ENCODE assay signal across 9 mouse cellular contexts in genomic region chr3:89308089-89308488, GRCm38 (mm10). TPM values are rescaled to one million over a fixed set of nuclear protein-coding genes. Genes with fewer than 3 reads are reported as not detected.
A peak's percentile ranks its signal among the peaks of the same experiment; 100 is the strongest.
DNase-seq lines count a peak whose midpoint lies in the region; ATAC-seq and TF ChIP-seq lines count a peak whose summit lies in the region.
"Had no signal": no experiment of that assay in that cellular context is flagged by ENCODE, and none has a peak within 500 bp of the region (broad histone marks: within the 10 kb centered on the region; RNA-seq: fewer than 3 reads in every experiment).

No protein-coding gene starts in this region.

- peak; percentile 93 for TF ChIP-seq CTCF in heart, postnatal 0 days (IDR thresholded peaks at IDR 0.05; ENCODE audit: low read depth)

- H3K27me3 ChIP-seq in embryonic facial prominence, embryonic 15.5 days = no peaks in the 10 kb centered on the region
- no peaks in the 10 kb centered on the region for H3K27me3 ChIP-seq in heart, postnatal 0 days (ENCODE audit: control insufficient read depth, insufficient read depth, low read length)
- H3K27me3 ChIP-seq: liver, embryonic 15.5 days had no signal

- H3K4me3 ChIP-seq in embryonic facial prominence, embryonic 15.5 days (replicated peaks) = no peak overlapping the region
- H3K4me3 ChIP-seq in heart, postnatal 0 days (ENCODE audit: low read depth, low read length) = no peak overlapping the region
- H3K4me3 ChIP-seq: liver, embryonic 15.5 days had no signal

- no peak overlapping the region for H3K9ac ChIP-seq in embryonic facial prominence, embryonic 15.5 days
- no peak overlapping the region for H3K9ac ChIP-seq in heart, postnatal 0 days (replicated peaks; ENCODE audit: low read depth, low read length)
- H3K9ac ChIP-seq: liver, embryonic 15.5 days had no signal

- DNase-seq in gastrocnemius, adult 18-20 months (ENCODE audit: low spot score) = peak; percentile 76
- DNase-seq in gastrocnemius, postnatal 4 days (ENCODE audit: low spot score in 2 of 2) = no peak
- peak; percentile 73 to 82 for DNase-seq in adrenal gland, postnatal 36 days
- DNase-seq in heart, postnatal 0 days (ENCODE audit: low spot score) = peak; percentile 68
- peak; percentile 75 to 83 for DNase-seq in kidney, postnatal 25 days
- DNase-seq in right cerebral cortex, postnatal 4 days = peak; percentile 39

- no peaks in the 10 kb centered on the region for H3K36me3 ChIP-seq in embryonic facial prominence, embryonic 15.5 days
- H3K36me3 ChIP-seq in heart, postnatal 0 days (replicated peaks; ENCODE audit: control insufficient read depth, insufficient read depth, low read length) = no peaks in the 10 kb centered on the region
- H3K36me3 ChIP-seq: liver, embryonic 15.5 days had no signal

- H3K4me1 ChIP-seq in embryonic facial prominence, embryonic 15.5 days = peaks cover 15% of the 10 kb centered on the region
- H3K4me1 ChIP-seq in heart, postnatal 0 days (ENCODE audit: control insufficient read depth, insufficient read depth) = no peaks in the 10 kb centered on the region

- under 1% methylated on average over 9 of the region's 9 CpGs for WGBS in embryonic facial prominence, embryonic 15.5 days
- WGBS in heart, postnatal 0 days = 2% methylated on average over 9 of the region's 9 CpGs

- no peak overlapping the region for H3K4me2 ChIP-seq in embryonic facial prominence, embryonic 15.5 days (replicated peaks)
- H3K4me2 ChIP-seq in heart, postnatal 0 days (ENCODE audit: low read depth, low read length) = no peak overlapping the region
- H3K4me2 ChIP-seq: liver, embryonic 15.5 days had no signal

- ATAC-seq in embryonic facial prominence, embryonic 15.5 days (ENCODE audit: insufficient number of reproducible peaks, low FRiP score, low TSS enrichment, low read depth) = peak; percentile 73; the same call in 1 of the 2 replicates
- ATAC-seq in heart, postnatal 0 days (ENCODE audit: insufficient read depth, low read depth) = peak; percentile 77
- ATAC-seq in megakaryocyte, adult 5-6 weeks (ENCODE audit: poor library complexity, severe bottlenecking) = peak; percentile 80

- H3K27ac ChIP-seq in embryonic facial prominence, embryonic 15.5 days (replicated peaks) = no peak overlapping the region
- no peak overlapping the region for H3K27ac ChIP-seq in heart, postnatal 0 days (ENCODE audit: low read depth)
- H3K27ac ChIP-seq: liver, embryonic 15.5 days had no signal

- H3K9me3 ChIP-seq in embryonic facial prominence, embryonic 15.5 days (replicated peaks) = no peaks in the 10 kb centered on the region
- no peaks in the 10 kb centered on the region for H3K9me3 ChIP-seq in heart, postnatal 0 days (replicated peaks; ENCODE audit: control insufficient read depth, low read length)
- H3K9me3 ChIP-seq: liver, embryonic 15.5 days had no signal

- no peak for TF ChIP-seq EP300 in heart, postnatal 0 days (IDR thresholded peaks at IDR 0.05; ENCODE audit: low read depth)

RNA-seq across cellular contexts. Expression of gene Efna3, which starts 14.7 kb away (rescaled TPM):
- total RNA-seq in gastrocnemius, adult 18-20 months (2021) = not detected
- total RNA-seq in gastrocnemius, postnatal 4 days (2021) = not detected
- under 1 TPM; 0.23 to 0.53 TPM for total RNA-seq in adrenal gland, postnatal 36 days (2021)
- 42.3 and 47.2 TPM in 2 replicates for polyA plus RNA-seq in embryonic facial prominence, embryonic 15.5 days (2015; fragmentation: Nextera tagmentation; extraction: Ambion mirVana)
- not detected in 2 replicates for total RNA-seq in heart, postnatal 0 days (2014; rRNA removed; ENCODE audit: low replicate concordance)
- polyA plus RNA-seq in heart, postnatal 0 days (2015; fragmentation: Nextera tagmentation; extraction: Ambion mirVana) = 0.12 and 0.44 TPM in 2 replicates
- not detected in 2 replicates for total RNA-seq in megakaryocyte, adult 5-6 weeks (2015)
- total RNA-seq in megakaryocyte, adult 5-6 weeks (2017) = not detected in 2 replicates

RNA-seq across cellular contexts. Expression of gene Efna1, which starts 27.1 kb away (rescaled TPM):
- total RNA-seq in gastrocnemius, adult 18-20 months (2021) = 10 to 100 TPM in 1 of 2 experiments, 1 to 10 TPM in 1; 5.7 to 18.8 TPM
- total RNA-seq in gastrocnemius, postnatal 4 days (2021) = 10 to 100 TPM; 20.4 to 21.8 TPM
- 10 to 100 TPM in 1 of 2 experiments, 1 to 10 TPM in 1; 9.8 to 12.5 TPM for total RNA-seq in adrenal gland, postnatal 36 days (2021)
- polyA plus RNA-seq in embryonic facial prominence, embryonic 15.5 days (2015; fragmentation: Nextera tagmentation; extraction: Ambion mirVana) = 55.8 and 57.4 TPM in 2 replicates
- total RNA-seq in heart, postnatal 0 days (2014; rRNA removed; ENCODE audit: low replicate concordance) = 43.1 and 46.2 TPM in 2 replicates
- polyA plus RNA-seq in heart, postnatal 0 days (2015; fragmentation: Nextera tagmentation; extraction: Ambion mirVana) = 37.2 and 38.4 TPM in 2 replicates
- total RNA-seq in megakaryocyte, adult 5-6 weeks (2015) = not detected in 2 replicates
- total RNA-seq in megakaryocyte, adult 5-6 weeks (2017) = not detected in 2 replicates

RNA-seq across cellular contexts. Expression of gene Efna4, which starts 29.7 kb away (rescaled TPM):
- total RNA-seq in gastrocnemius, adult 18-20 months (2021) = not detected
- total RNA-seq in gastrocnemius, postnatal 4 days (2021) = 1 to 10 TPM; 2.6 to 2.8 TPM
- total RNA-seq in adrenal gland, postnatal 36 days (2021) = 1 to 10 TPM in 1 of 2 experiments, under 1 TPM in 1; 0.93 to 1.3 TPM
- polyA plus RNA-seq in embryonic facial prominence, embryonic 15.5 days (2015; fragmentation: Nextera tagmentation; extraction: Ambion mirVana) = 28.1 and 31.0 TPM in 2 replicates
- 2.7 and 7.2 TPM in 2 replicates for total RNA-seq in heart, postnatal 0 days (2014; rRNA removed; ENCODE audit: low replicate concordance)
- polyA plus RNA-seq in heart, postnatal 0 days (2015; fragmentation: Nextera tagmentation; extraction: Ambion mirVana) = 2.6 and 3.5 TPM in 2 replicates
- 0.16 and 0.33 TPM in 2 replicates for total RNA-seq in megakaryocyte, adult 5-6 weeks (2015)
- total RNA-seq in megakaryocyte, adult 5-6 weeks (2017) = not detected in 2 replicates

RNA-seq across cellular contexts. Expression of gene Slc50a1, which starts 37.7 kb away (rescaled TPM):
- total RNA-seq in gastrocnemius, adult 18-20 months (2021) = 1 to 10 TPM; 7.0 to 8.9 TPM
- total RNA-seq in gastrocnemius, postnatal 4 days (2021) = 10 to 100 TPM; 31.7 to 37.7 TPM
- total RNA-seq in adrenal gland, postnatal 36 days (2021) = 10 to 100 TPM; 42.0 to 47.7 TPM
- polyA plus RNA-seq in embryonic facial prominence, embryonic 15.5 days (2015; fragmentation: Nextera tagmentation; extraction: Ambion mirVana) = 71.8 and 72.2 TPM in 2 replicates
- 33.7 and 54.2 TPM in 2 replicates for total RNA-seq in heart, postnatal 0 days (2014; rRNA removed; ENCODE audit: low replicate concordance)
- polyA plus RNA-seq in heart, postnatal 0 days (2015; fragmentation: Nextera tagmentation; extraction: Ambion mirVana) = 50.7 and 52.0 TPM in 2 replicates
- total RNA-seq in megakaryocyte, adult 5-6 weeks (2015) = 42.9 and 68.4 TPM in 2 replicates
- total RNA-seq in megakaryocyte, adult 5-6 weeks (2017) = 31.5 and 52.2 TPM in 2 replicates

RNA-seq across cellular contexts. Expression of gene Adam15, which starts 41.7 kb away (rescaled TPM):
- 10 to 100 TPM; 16.9 to 26.1 TPM for total RNA-seq in gastrocnemius, adult 18-20 months (2021)
- total RNA-seq in gastrocnemius, postnatal 4 days (2021) = 10 to 100 TPM; 54.6 to 55.8 TPM
- total RNA-seq in adrenal gland, postnatal 36 days (2021) = 10 to 100 TPM; 45.9 to 79.9 TPM
- polyA plus RNA-seq in embryonic facial prominence, embryonic 15.5 days (2015; fragmentation: Nextera tagmentation; extraction: Ambion mirVana) = 93.2 and 96.1 TPM in 2 replicates
- total RNA-seq in heart, postnatal 0 days (2014; rRNA removed; ENCODE audit: low replicate concordance) = 99.0 and 115 TPM in 2 replicates
- polyA plus RNA-seq in heart, postnatal 0 days (2015; fragmentation: Nextera tagmentation; extraction: Ambion mirVana) = 72.3 and 82.2 TPM in 2 replicates
- total RNA-seq in megakaryocyte, adult 5-6 weeks (2015) = 107 and 135 TPM in 2 replicates
- total RNA-seq in megakaryocyte, adult 5-6 weeks (2017) = 100 and 124 TPM in 2 replicates

Comparison
In these comparisons a context has a peak if more than half of its experiments do, and no peak if none do; other contexts are left out.
1. DNase-seq: peak in gastrocnemius, adult 18-20 months (single experiment), adrenal gland, postnatal 36 days (2 of 2), heart, postnatal 0 days (single experiment), kidney, postnatal 25 days (2 of 2) and right cerebral cortex, postnatal 4 days (single experiment); none in gastrocnemius, postnatal 4 days (0 of 2).
2. RNA of gene Efna1, which starts 27.1 kb away (total RNA-seq): 43.1 to 46.2 TPM in heart, postnatal 0 days, 20.4 to 21.8 TPM in gastrocnemius, postnatal 4 days, 5.7 to 18.8 TPM in gastrocnemius, adult 18-20 months and 9.8 to 12.5 TPM in adrenal gland, postnatal 36 days; not detected in megakaryocyte, adult 5-6 weeks; every median in the first group is over 4 times any median in the second.
3. Peak in every context shown above with its lines, with median percentiles within 50 percentile points of each other: ATAC-seq.